ENCODE assay signal across 17 mouse cellular contexts in genomic region chr5:132258882-132259281, GRCm38 (mm10).
"Had no signal": no experiment of that assay in that cellular context is flagged by ENCODE, and none has a peak within 500 bp of the region (broad histone marks: within the 10 kb centered on the region; RNA-seq: fewer than 3 reads in every experiment).

No protein-coding gene starts in this region.

- DNase-seq: gastrocnemius, adult 2 months; gastrocnemius, postnatal 10 days; gastrocnemius, postnatal 25 days; heart, adult 2 months; heart, postnatal 14 days; heart, postnatal 4 days; kidney, adult 11 months; kidney, adult 2 months; kidney, adult 9 months; kidney, postnatal 14 days; kidney, postnatal 36 days; layer of hippocampus, adult 9-11 months; layer of hippocampus, postnatal 36 days; left cerebral cortex, postnatal 4 days had no signal

- ATAC-seq: hindbrain, postnatal 0 days; intestine, embryonic 16.5 days; liver, embryonic 12.5 days had no signal
